Mouse (Mus musculus): ENCODE measurements around the gene Ifi211. TPM values are rescaled to one million over a fixed set of nuclear protein-coding genes. Genes with fewer than 3 reads are reported as not detected.
"Not testable (repeated sequence)": the region's sequence is repeated elsewhere in the genome, so short reads cannot be mapped to it uniquely, and the experiment has no call there.

The Ifi211 gene
- polyA plus RNA-seq, 1 experiment from 2014 or later, result 0.80 TPM

DNA sequence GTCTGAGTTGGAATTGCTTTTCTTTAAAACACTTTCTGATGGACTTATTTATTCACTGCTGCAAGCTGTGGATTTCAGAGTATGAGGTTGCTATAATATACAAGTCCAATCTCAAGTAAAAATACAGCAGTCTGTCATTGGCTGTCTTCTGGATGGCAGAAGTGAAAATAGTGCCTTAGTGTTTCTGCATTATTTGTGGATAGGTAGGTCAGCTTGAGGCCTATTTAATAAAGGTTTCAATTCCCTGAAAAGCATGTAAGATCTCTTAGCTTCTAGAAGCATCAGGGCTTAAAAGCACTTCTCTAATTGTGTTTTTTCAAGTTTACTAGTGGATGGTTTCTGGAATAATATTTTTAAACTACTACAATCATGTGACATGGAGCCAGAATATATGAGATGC, 23.1 kb downstream of the Ifi211 start:
- not testable (repeated sequence) for H3K27me3 ChIP-seq (ENCODE audit: control insufficient read depth, insufficient read depth, low read length); H3K4me2 ChIP-seq (replicated peaks; ENCODE audit: low read depth, low read length); H3K9me3 ChIP-seq (ENCODE audit: control insufficient read depth, low read depth, low read length); H3K27ac ChIP-seq (ENCODE audit: low read length); ATAC-seq (ENCODE audit: insufficient number of reproducible peaks, insufficient read depth, low FRiP score, low read depth); H3K9ac ChIP-seq (replicated peaks; ENCODE audit: low read depth, low read length); H3K4me3 ChIP-seq (ENCODE audit: low read depth, low read length); H3K36me3 ChIP-seq (ENCODE audit: control insufficient read depth, insufficient read depth, low read length); H3K4me1 ChIP-seq (ENCODE audit: control insufficient read depth, insufficient read depth, low read length)

DNA sequence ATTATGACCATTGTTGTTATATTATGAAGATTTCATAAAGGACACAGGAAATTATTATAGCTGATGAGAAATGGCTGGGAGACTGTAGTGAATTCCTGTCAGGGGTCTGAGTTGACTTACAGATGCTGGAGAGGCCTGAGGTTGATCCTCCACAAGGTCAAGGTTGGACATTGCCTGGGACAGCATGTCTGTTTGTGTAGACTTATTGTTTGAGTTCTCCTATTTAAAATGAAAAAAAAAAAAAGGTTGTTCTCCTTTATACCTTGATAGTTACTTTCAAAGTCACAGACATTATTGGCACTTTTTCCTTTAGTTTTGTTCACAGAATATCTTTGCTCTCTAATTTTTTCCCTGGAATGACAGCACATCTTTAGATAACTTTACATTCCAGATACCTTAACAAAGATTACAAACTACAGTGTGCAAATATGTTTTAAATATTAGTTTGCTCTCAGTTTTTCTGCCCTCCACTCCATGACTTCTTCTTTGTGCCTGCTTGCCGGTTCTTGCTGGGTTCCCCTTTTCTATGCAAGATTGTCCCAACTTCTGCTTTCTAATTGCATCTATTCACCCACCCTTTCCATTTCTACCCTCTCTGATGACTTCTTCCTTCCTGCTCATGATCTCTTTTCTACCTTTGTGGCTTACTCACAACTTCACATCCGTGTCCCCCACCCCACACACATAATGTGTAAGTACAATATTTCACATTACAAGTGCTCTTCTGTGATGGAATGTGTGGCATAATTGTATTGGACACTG, 25.6 kb downstream of the Ifi211 start:
- H3K4me2 ChIP-seq (replicated peaks; ENCODE audit: low read depth, low read length); H3K4me1 ChIP-seq (ENCODE audit: control insufficient read depth, insufficient read depth, low read length); H3K27me3 ChIP-seq (ENCODE audit: control insufficient read depth, insufficient read depth, low read length); H3K9me3 ChIP-seq (ENCODE audit: control insufficient read depth, low read depth, low read length); H3K9ac ChIP-seq (replicated peaks; ENCODE audit: low read depth, low read length); H3K4me3 ChIP-seq (ENCODE audit: low read depth, low read length); H3K36me3 ChIP-seq (ENCODE audit: control insufficient read depth, insufficient read depth, low read length); H3K27ac ChIP-seq (ENCODE audit: low read length); ATAC-seq (ENCODE audit: insufficient number of reproducible peaks, insufficient read depth, low FRiP score, low read depth): not testable (repeated sequence)
- no CpG with 5 or more reads among the region's 2 CpGs for WGBS

DNA sequence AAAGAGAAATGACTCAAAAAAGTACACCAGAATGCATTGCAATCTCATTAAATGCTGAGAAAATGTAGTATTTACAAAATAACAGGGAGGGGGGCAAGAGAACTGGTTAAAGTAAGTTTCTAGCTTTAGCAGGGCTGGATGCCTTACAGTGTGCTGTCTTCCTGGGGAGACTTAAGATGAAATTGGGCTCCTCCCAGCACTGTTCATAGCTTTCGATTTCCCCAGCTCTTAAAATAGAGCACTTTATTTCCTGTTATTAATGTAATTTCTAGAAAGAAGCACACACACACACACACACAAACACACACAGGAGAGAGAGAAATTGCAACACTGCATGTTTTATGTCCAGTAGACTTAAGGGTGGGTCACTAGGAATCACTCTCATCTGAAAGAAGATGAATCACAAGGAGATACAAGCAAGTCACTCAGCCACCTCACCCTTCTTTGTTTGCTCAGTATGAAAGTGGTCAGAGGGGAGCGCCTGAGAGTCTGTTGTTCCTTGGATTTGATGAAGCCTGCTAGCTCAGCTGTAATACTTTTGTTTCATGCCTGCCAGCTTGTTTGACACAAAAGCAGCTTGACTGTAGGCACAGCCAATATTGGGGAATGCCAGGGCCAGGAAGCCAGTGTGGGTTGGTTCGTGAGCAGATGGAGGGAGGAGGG, 32.7 kb downstream of the Ifi211 start:
- H3K27ac ChIP-seq (ENCODE audit: low read length); H3K4me2 ChIP-seq (replicated peaks; ENCODE audit: low read depth, low read length); H3K9ac ChIP-seq (replicated peaks; ENCODE audit: low read depth, low read length); H3K4me3 ChIP-seq (ENCODE audit: low read depth, low read length); ATAC-seq (ENCODE audit: insufficient number of reproducible peaks, insufficient read depth, low FRiP score, low read depth); H3K36me3 ChIP-seq (ENCODE audit: control insufficient read depth, insufficient read depth, low read length); H3K4me1 ChIP-seq (ENCODE audit: control insufficient read depth, insufficient read depth, low read length); H3K9me3 ChIP-seq (ENCODE audit: control insufficient read depth, low read depth, low read length); H3K27me3 ChIP-seq (ENCODE audit: control insufficient read depth, insufficient read depth, low read length): not testable (repeated sequence)
- WGBS, result 66% methylated on average over 3 of the region's 3 CpGs

DNA sequence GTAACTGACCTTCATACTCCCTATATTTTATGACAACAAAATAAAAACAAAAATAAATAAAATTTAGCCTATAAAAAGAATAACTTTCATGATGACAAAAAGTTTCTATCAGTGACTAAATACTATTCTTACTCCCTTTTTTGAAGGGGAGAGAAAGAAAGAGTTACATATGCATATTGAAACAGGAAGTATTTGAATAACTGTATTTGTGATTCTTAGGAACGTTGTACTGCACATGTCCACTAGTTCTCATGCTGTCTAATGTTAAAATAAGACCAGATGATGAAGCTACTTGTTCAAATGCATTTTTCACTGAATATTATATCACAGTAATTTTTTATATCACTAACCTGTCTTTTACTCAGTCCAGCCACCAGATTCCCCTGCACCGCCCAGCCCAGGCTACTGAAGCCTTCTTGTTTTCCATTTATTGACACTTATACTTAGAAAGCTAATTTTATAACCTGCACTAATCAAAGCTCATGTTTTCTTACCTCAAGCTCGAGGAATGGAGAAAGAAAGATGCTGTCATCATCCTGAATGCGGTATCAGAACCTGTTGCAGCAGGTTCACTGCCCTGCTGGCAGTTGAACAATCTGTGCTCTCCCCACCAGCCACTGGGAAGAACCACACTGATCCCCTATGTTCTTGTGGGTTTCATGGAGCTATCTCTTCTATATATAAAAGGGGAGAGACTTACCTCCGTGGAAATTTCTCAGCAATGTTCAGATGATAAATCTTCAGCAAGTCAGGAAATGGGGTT, 33.4 kb downstream of the Ifi211 start:
- not testable (repeated sequence) for H3K27me3 ChIP-seq (ENCODE audit: control insufficient read depth, insufficient read depth, low read length); H3K4me1 ChIP-seq (ENCODE audit: control insufficient read depth, insufficient read depth, low read length); H3K9me3 ChIP-seq (ENCODE audit: control insufficient read depth, low read depth, low read length); H3K4me3 ChIP-seq (ENCODE audit: low read depth, low read length); H3K27ac ChIP-seq (ENCODE audit: low read length); ATAC-seq (ENCODE audit: insufficient number of reproducible peaks, insufficient read depth, low FRiP score, low read depth); H3K36me3 ChIP-seq (ENCODE audit: control insufficient read depth, insufficient read depth, low read length); H3K4me2 ChIP-seq (replicated peaks; ENCODE audit: low read depth, low read length); H3K9ac ChIP-seq (replicated peaks; ENCODE audit: low read depth, low read length)
- WGBS, result 65% methylated on average over 5 of the region's 5 CpGs

DNA sequence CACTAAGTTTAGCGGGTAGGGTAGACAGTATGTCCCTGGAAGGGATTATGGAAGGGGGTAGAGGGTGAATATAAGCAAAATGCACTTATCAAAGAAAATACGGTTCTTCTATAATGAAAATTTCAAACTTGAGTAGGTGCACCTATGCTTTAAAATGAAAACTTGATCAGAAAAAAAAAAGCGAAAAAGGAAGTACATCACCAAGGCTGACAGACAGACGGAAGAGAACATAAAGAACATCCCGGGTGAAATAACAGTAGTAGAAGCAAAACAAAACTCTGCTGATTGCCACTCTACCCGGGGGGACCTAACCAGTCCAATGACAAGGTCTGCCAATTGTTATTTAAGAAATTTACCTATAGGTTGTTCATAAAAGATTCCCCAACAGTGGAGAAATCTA, 34.6 kb downstream of the Ifi211 start:
- not testable (repeated sequence) for ATAC-seq (ENCODE audit: insufficient number of reproducible peaks, insufficient read depth, low FRiP score, low read depth); H3K36me3 ChIP-seq (ENCODE audit: control insufficient read depth, insufficient read depth, low read length); H3K9ac ChIP-seq (replicated peaks; ENCODE audit: low read depth, low read length); H3K4me1 ChIP-seq (ENCODE audit: control insufficient read depth, insufficient read depth, low read length); H3K27me3 ChIP-seq (ENCODE audit: control insufficient read depth, insufficient read depth, low read length); H3K9me3 ChIP-seq (ENCODE audit: control insufficient read depth, low read depth, low read length); H3K4me3 ChIP-seq (ENCODE audit: low read depth, low read length); H3K4me2 ChIP-seq (replicated peaks; ENCODE audit: low read depth, low read length); H3K27ac ChIP-seq (ENCODE audit: low read length)
- 82% methylated on average over 6 of the region's 6 CpGs for WGBS

DNA sequence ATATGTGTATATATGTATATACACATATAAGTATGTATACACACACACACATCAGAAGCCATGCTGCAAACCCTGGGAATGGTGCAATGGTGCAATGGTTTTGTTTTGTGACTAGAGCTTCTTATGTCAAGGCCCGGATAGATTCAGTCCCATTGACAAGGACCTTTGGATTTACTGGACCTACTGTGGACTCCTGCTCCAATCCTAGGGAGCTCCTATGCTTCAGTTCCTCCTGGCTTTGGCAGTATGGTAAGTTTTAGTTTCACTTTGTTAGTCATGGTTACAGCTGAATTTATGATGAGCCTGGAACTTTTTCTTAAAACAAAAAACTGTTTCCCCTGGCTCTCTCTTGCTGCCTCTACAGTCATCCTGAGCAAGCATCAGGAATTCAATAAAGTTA, 35.7 kb downstream of the Ifi211 start:
- not testable (repeated sequence) for H3K27ac ChIP-seq (ENCODE audit: low read length); H3K4me2 ChIP-seq (replicated peaks; ENCODE audit: low read depth, low read length); H3K36me3 ChIP-seq (ENCODE audit: control insufficient read depth, insufficient read depth, low read length); H3K9ac ChIP-seq (replicated peaks; ENCODE audit: low read depth, low read length); H3K27me3 ChIP-seq (ENCODE audit: control insufficient read depth, insufficient read depth, low read length); H3K4me1 ChIP-seq (ENCODE audit: control insufficient read depth, insufficient read depth, low read length); H3K9me3 ChIP-seq (ENCODE audit: control insufficient read depth, low read depth, low read length); ATAC-seq (ENCODE audit: insufficient number of reproducible peaks, insufficient read depth, low FRiP score, low read depth); H3K4me3 ChIP-seq (ENCODE audit: low read depth, low read length)
- WGBS, result 91% methylated on average over 1 of the region's 1 CpGs

DNA sequence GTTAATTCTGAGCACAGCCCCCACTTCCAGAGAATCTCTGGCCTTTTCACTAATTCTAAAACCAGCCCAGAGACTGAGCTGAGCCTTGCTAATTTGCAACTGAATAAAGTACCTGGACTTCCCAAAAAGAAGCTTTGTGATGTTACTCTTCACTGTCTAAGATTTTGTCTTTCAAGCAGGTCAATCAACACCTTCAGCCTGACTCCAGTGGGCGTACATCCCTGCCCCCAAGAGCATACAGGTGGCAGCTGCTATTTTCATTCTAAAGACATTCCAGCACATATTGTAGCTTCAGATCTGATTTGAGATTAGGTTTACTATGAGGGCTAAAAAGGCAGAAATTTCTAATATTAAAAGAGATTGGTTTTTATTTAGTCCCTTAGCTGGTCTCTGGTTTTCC, 44.3 kb downstream of the Ifi211 start:
- H3K36me3 ChIP-seq (ENCODE audit: control insufficient read depth, insufficient read depth, low read length); ATAC-seq (ENCODE audit: insufficient number of reproducible peaks, insufficient read depth, low FRiP score, low read depth); H3K27me3 ChIP-seq (ENCODE audit: control insufficient read depth, insufficient read depth, low read length); H3K4me1 ChIP-seq (ENCODE audit: control insufficient read depth, insufficient read depth, low read length); H3K4me3 ChIP-seq (ENCODE audit: low read depth, low read length); H3K4me2 ChIP-seq (replicated peaks; ENCODE audit: low read depth, low read length); H3K9ac ChIP-seq (replicated peaks; ENCODE audit: low read depth, low read length); H3K27ac ChIP-seq (ENCODE audit: low read length); H3K9me3 ChIP-seq (ENCODE audit: control insufficient read depth, low read depth, low read length): not testable (repeated sequence)
- 77% methylated on average over 1 of the region's 1 CpGs for WGBS

DNA sequence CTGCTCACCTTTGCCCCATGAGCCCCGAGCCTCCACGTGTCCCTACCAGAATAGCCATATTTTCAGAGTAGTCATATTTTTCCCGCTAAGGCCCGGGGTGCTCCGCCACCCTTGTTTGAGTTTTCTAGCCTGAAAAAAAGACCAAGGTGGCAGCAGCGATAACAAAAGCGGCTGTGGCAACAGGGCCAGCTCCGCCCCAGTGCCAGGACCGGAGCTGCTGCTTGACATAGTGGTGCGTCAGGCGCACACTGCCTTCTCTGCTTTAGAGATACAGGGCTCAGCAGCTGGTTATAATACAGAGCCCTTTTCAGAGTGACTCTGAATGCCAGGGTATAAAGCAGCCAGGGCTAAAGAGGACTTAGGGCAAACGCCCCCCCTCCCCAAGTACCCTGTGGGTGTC, 46.3 kb downstream of the Ifi211 start:
- H3K36me3 ChIP-seq (ENCODE audit: control insufficient read depth, insufficient read depth, low read length), result no peaks in the 10 kb centered on the region
- 80% methylated on average over 12 of the region's 12 CpGs for whole genome bisulfite sequencing
- no peaks in the 10 kb centered on the region for H3K27me3 ChIP-seq (ENCODE audit: control insufficient read depth, insufficient read depth, low read length)
- no peak overlapping the region for H3K9ac ChIP-seq (replicated peaks; ENCODE audit: low read depth, low read length)
- no peaks in the 10 kb centered on the region for H3K4me1 ChIP-seq (ENCODE audit: control insufficient read depth, insufficient read depth, low read length)
- no peak overlapping the region for H3K4me2 ChIP-seq (replicated peaks; ENCODE audit: low read depth, low read length)
- no peak overlapping the region for H3K4me3 ChIP-seq (ENCODE audit: low read depth, low read length)
- H3K9me3 ChIP-seq (ENCODE audit: control insufficient read depth, low read depth, low read length), result no peaks in the 10 kb centered on the region
- no peak for ATAC-seq (ENCODE audit: insufficient number of reproducible peaks, insufficient read depth, low FRiP score, low read depth)
- H3K27ac ChIP-seq (ENCODE audit: low read length), result no peak overlapping the region

All from stomach, embryonic 14.5 days (tissue).